Mouse (Mus musculus): ENCODE data around the gene Enkur.
"Not testable (repeated sequence)": the region's sequence is repeated elsewhere in the genome, so short reads cannot be mapped to it uniquely, and the experiment has no call there.

Gene Enkur

GRCm38 (mm10) chr2:21204912-21205830 is at the start of gene Enkur, which contains the start of gene Thnsl1:
Enkur (minus strand) TSS chr2:21205365.
Thnsl1 (plus strand) TSS chr2:21205724.
- DNase-seq (ENCODE audit: low spot score) = peak; percentile 98

GRCm38 (mm10) chr2:21254308-21254707 is 49.1 kb upstream of the Enkur start:
- DNase-seq (ENCODE audit: low spot score) = no peak

- DNase-seq (ENCODE audit: low spot score) = no peak
These were observed 48.5 kb upstream of the Enkur start for GRCm38 (mm10) chr2:21253644-21254043.

- no peak for DNase-seq (ENCODE audit: low spot score)
These were observed 40.4 kb upstream of the Enkur start for GRCm38 (mm10) chr2:21245477-21246102.

- DNase-seq (ENCODE audit: low spot score) = peak; percentile 21
These were observed 39.8 kb upstream of the Enkur start for GRCm38 (mm10) chr2:21244986-21245385.

GRCm38 (mm10) chr2:21244104-21244503 is 38.9 kb upstream of the Enkur start:
- not testable (repeated sequence) for DNase-seq (ENCODE audit: low spot score)

GRCm38 (mm10) chr2:21236846-21237245 is 31.7 kb upstream of the Enkur start:
- no peak for DNase-seq (ENCODE audit: low spot score)

- DNase-seq (ENCODE audit: low spot score) = no peak
These were observed 30.8 kb upstream of the Enkur start for GRCm38 (mm10) chr2:21235844-21236386.

GRCm38 (mm10) chr2:21234871-21235648 is 29.9 kb upstream of the Enkur start:
- peak; percentile 79 for DNase-seq (ENCODE audit: low spot score)

GRCm38 (mm10) chr2:21231147-21231546 is 26.0 kb upstream of the Enkur start:
- no peak for DNase-seq (ENCODE audit: low spot score)

- no peak for DNase-seq (ENCODE audit: low spot score)
These were observed 25.1 kb upstream of the Enkur start for GRCm38 (mm10) chr2:21230276-21230675.

- DNase-seq (ENCODE audit: low spot score) = no peak
These were observed 17.6 kb upstream of the Enkur start for GRCm38 (mm10) chr2:21222453-21223384.

GRCm38 (mm10) chr2:21215284-21215683 is 10.1 kb upstream of the Enkur start:
- DNase-seq (ENCODE audit: low spot score) = no peak

- no peak for DNase-seq (ENCODE audit: low spot score)
These were observed 9.2 kb upstream of the Enkur start for GRCm38 (mm10) chr2:21214322-21214721.

GRCm38 (mm10) chr2:21211361-21211760 is 6.2 kb upstream of the Enkur start:
- no peak for DNase-seq (ENCODE audit: low spot score)

- DNase-seq (ENCODE audit: low spot score) = no peak
These were observed 1.1 kb upstream of the Enkur start for GRCm38 (mm10) chr2:21206278-21206677.

GRCm38 (mm10) chr2:21205831-21206159 is 630 bp upstream of the Enkur start:
- DNase-seq (ENCODE audit: low spot score) = no peak

GRCm38 (mm10) chr2:21202754-21203153 is 2.4 kb downstream of the Enkur start:
- no peak for DNase-seq (ENCODE audit: low spot score)

GRCm38 (mm10) chr2:21199051-21199450 is 6.1 kb downstream of the Enkur start:
- no peak for DNase-seq (ENCODE audit: low spot score)

- DNase-seq (ENCODE audit: low spot score) = no peak
These were observed 9.9 kb downstream of the Enkur start for GRCm38 (mm10) chr2:21195233-21195632.

GRCm38 (mm10) chr2:21191232-21191631 is 13.9 kb downstream of the Enkur start:
- DNase-seq (ENCODE audit: low spot score) = no peak

All from lung, postnatal 25 days (tissue).